Mouse (Mus musculus): ENCODE measurements at regions not wholly inside any gene's neighbourhood (a gene's known extent, or its start where the extent isn't known, plus 50 kb on each side); places are given as distances from the start of the nearest gene placed in this dataset.
"Not testable (repeated sequence)": the region's sequence is repeated elsewhere in the genome, so short reads cannot be mapped to it uniquely, and the experiment has no call there.

DNA sequence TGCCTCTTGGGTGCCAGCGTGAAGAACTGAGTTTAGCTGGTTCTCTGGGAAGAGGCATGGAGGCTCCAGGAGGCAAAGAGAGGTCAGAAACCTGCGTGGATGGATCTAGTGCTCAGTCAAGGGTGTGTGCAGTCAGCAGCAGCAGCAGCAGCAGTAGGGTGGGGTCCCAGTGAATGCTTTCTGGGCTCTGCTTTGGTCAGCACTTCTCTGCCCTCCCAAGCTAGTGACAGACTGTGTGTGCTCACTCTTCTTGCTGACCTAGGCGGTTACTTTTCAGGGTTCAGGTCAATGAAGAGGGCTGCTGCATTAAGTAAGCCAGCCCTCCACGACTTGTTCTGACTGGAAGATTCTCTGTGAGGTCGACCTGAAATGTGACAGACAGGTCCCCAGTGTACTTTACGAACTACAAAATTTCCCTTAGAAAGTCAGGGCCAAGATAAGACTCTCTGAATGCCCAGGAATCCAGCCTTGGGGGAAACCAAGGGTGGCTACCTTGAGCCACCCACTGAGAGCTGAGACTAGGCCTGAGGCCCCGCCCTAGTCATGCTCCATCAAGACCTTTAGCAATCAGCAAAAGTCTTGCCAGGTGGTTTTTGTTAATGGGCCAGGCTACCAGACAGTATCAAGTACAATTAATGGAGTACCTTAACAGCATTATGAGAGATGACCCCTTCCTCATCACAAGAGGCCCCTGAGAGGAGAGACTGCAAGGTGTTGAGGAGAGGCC, 114.9 kb upstream of the Lemd2 start:
- no peak for DNase-seq (ENCODE audit: low spot score)

DNA sequence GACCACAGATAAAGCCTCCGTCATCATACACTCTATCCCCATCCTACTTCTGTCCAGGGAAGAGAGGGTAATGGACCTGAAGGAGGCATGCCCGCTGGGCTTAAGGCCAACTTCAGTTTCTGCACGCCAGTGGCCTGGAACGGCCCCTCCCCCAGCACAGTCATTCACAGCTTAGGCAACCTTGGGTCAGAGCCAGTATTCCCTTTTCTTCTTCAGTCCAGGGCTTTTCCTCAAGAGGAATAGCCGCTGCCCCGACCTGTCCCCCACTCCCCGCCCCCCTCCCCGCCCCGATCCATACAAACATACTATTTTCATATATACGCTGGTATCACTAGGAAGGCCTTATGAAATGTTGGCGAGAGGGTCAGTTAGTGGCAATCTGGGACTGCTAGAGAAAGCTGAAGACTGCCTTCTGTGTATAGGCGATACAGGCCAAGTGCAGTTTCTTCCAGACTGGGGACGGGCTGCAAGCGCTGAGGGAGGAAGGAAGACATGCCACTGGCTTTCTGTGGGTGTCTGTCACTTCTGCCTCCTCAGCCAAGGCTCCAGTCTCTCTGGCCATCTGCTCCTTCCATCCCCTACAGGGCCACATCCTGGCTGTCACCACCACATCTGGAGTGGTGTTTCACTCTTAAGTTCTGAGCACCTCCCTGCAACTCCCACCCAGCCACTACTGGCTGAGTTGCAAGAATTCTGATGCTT, 113.5 kb upstream of the Lemd2 start:
- peak; percentile 67 for DNase-seq (ENCODE audit: low spot score)

- no peak for DNase-seq (ENCODE audit: low spot score)
These were observed 112.7 kb upstream of the Lemd2 start for GRCm38 (mm10) chr17:27316711-27317575.

GRCm38 (mm10) chr17:27315947-27316628, 111.8 kb upstream of the Lemd2 start:
- no peak for DNase-seq (ENCODE audit: low spot score)

DNA sequence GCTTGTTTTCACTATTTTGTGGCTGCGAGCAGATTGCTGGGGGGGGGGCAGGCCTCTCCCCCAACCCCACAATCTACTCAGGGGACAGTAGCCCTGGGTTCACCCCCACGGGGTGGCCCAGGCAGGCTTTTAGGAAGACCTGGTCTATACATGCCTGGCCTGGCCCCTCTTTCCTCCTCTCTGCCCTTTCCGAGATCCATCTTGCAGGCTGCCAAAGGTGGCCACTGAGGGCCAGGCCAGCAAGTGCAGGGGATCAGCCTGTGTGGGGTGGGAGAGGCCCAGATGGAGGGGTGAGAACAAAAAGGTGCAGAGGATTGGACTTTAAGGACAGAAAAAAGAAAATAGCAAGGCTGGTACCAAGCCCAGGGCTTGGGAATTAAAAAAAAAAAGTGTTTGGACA, 111.2 kb upstream of the Lemd2 start:
- no peak for DNase-seq (ENCODE audit: low spot score)

DNA sequence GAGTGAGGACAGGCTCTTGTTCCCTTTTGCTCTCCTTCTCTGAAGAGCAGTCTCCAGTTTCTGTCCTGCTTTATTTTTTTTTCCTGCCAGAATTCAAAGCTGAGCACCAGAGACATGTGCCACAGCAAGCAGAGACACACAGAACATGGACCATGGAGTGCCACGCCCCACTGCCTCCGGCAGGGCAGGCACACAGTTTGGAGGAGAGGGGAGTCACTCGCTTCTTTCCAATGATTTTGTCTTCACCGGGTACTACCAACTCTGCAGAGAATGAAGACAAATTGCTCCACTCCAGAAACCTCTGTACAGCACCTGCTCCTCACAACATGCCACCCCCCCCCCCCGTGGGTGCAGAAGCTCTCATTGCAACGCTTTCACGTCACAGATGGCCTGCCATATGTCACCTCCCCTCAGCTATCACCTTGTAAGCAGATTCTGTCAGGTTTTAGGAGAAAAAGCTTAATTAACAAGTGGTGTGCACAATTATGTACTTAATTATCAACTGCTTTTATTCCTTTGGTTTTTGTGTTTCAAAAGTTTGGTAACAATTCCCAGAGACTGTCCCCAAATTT, 110.6 kb upstream of the Lemd2 start:
- no peak for DNase-seq (ENCODE audit: low spot score)

DNA sequence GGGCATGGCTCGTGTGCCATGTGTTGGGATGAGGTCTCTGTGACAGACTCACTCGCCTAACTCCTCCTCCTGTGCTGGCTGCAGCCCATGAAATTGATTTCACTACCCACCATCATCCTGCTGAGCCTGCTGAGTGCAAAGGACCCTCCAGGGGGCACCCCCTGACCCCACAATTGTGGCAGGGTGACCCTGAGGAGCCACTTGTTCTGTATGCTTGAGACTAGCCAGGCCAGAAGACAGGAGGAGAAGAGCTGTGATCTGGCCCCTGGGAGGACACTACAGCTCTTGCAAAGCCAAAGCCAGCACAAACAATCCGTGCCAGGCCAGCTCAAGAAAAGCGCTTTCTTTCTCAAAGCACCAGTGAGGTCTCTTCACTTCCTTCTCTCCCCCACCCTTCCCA, 104.7 kb upstream of the Lemd2 start:
- DNase-seq (ENCODE audit: low spot score), result no peak

DNA sequence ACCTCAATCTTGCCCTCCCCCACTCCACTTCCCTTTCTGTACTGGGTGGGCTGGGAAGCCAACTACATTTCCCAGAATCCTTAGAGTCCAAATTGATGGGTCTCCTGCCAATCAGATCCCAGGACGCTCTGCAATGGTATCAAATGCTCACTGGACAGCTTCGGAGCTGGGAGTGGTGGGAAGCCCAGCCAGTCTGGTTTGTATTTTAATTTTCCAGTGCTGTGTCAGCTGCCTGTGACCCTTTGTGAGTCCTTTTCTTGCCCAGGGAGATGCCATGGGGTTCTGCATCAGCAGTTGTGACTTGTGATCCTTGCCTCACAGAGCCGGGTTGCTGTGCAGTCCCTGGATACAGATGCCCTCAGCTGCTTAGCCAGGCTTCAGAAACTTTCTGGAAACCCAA, 100.6 kb upstream of the Lemd2 start:
- no peak for DNase-seq (ENCODE audit: low spot score)

- DNase-seq (ENCODE audit: low spot score), result no peak
These were observed 99.6 kb upstream of the Lemd2 start for GRCm38 (mm10) chr17:27303633-27304479.

- no peak for DNase-seq (ENCODE audit: low spot score)
These were observed 98.8 kb upstream of the Lemd2 start for GRCm38 (mm10) chr17:27303061-27303460.

DNA sequence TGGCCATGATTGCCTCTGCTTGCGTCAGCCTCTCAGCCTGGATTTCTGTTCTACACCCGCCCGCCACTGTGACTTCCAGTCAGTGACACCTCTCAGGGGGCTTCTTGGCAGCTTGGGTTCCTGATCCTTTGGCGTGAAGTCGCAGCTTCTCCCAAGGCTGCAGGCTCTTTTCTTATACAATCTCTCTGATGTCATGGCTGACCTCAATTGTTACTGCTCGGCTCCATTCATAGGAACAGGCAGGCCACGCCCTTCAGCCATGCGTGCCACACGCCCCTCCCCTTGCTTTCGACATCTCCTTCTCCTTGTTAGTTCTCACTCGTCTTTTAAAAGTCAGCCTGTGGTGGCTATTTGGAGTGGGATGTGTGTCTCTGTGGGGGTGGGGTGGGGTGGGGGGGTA, 97.1 kb upstream of the Lemd2 start:
- no peak for DNase-seq (ENCODE audit: low spot score)

- DNase-seq (ENCODE audit: low spot score), result no peak
These were observed 95.0 kb upstream of the Lemd2 start for GRCm38 (mm10) chr17:27299297-27299696.

GRCm38 (mm10) chr17:27298351-27298750, 94.1 kb upstream of the Lemd2 start:
- no peak for DNase-seq (ENCODE audit: low spot score)

DNA sequence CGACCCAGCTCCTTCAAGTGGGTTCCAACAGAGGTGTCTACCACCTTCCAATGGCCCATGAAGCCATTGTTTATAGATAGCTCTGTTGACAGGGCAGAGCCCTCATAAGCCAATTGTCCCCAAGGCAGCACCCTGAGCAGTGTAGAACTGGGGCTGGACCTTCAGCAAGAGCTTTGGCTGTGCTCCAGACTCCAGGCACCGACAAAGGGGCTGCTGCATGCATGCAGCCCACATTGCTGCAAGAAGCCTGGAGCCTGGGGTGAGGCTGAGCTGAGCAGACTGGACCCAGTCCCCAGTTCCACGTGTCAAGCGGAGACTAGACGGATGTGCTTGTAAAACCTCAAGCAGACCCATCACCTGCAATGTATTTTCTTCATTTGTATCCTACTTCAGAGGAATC, 91.9 kb upstream of the Lemd2 start:
- DNase-seq (ENCODE audit: low spot score), result no peak

DNA sequence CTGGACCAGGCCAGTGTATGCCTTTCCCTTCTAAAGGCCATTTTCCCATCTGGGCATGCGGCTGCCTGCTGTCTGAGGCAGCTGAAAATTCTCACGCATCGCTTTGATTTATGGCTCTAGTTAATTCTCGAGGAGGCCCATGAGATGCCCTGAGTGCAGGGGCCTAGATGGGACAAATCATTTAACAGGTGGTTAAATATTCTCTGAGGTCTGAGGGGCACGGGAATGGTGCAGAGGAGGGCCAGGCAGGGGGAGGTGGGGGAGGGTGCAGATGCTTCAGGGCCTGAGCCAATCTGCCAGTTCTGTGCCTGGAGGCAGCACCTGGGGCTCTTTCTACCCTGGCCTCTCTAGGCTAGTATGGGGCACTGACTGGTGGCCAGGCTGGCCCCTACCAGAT, 89.9 kb upstream of the Lemd2 start:
- no peak for DNase-seq (ENCODE audit: low spot score)

DNA sequence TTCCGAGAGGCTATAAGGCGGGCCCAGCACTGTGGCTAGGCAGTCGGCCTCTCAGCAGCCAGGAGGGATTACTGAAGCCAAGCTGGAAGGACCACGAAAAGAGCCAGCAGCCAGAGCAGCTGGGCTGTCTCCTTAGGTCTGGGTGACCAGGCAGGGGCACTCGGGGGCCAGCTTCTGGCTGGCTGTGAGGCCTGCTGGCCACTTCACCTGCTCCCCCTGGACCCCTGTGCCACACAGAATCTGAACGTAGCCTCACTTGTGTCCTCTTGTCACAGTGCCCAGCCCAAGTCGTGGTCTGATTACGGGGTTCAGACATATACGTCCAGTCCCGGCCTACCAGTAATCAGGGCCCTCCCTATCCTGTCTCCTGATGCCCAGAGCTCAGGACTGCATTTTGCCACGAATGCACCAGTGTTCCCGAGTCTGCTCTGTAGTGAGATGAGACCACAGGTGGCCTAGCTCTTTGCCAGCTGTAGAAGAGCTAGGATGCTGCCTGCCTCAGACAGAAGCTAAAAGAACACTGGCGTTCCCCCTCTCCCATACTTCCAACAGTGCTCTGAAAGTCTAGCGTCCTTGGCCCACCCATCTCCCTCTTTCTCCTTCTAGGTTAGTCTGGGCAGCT, 89.4 kb upstream of the Lemd2 start:
- no peak for DNase-seq (ENCODE audit: low spot score)

DNA sequence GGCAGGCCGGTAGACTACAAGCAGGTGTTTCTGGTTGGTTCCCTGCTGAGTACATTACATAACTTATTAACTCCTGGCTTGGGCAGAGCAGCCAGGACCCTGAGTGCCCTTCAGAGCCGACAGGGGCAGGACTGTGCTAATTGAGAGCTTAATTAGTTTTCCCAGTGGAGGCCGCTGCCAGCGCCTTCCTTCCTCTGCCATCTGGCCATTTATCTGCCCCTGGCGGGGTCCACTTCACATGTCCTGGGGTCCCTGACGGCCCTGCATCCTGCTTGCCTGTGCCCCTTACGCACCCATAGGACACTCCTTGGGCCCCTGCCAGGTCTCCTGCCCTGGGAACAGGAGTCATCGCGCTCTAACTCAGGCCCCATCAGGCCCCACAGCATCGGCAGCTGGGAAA, 87.4 kb upstream of the Lemd2 start:
- DNase-seq (ENCODE audit: low spot score), result no peak

- no peak for DNase-seq (ENCODE audit: low spot score)
These were observed 86.9 kb upstream of the Lemd2 start for GRCm38 (mm10) chr17:27291176-27291575.

DNA sequence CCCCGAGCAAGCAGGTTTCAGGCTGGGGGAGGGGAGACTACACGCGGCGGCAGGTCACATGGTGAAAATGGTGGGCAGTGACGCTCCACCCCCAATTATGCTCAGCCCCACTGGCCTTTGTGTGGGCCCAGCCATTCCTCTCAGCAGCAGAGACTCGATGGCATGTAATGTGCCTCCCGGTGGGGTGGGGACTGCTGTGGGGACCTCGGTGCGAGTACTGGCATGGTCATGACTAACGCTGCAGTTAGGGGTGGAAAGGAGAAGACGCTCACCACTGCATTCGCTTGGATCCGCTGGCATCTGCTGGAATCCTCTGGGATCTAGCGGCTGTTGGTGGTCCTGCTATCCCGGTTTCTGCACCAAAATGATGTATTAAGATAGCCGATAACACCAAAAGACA, 86.0 kb upstream of the Lemd2 start:
- DNase-seq (ENCODE audit: low spot score), result no peak

GRCm38 (mm10) chr17:27289804-27290203, 85.5 kb upstream of the Lemd2 start:
- not testable (repeated sequence) for DNase-seq (ENCODE audit: low spot score)

DNA sequence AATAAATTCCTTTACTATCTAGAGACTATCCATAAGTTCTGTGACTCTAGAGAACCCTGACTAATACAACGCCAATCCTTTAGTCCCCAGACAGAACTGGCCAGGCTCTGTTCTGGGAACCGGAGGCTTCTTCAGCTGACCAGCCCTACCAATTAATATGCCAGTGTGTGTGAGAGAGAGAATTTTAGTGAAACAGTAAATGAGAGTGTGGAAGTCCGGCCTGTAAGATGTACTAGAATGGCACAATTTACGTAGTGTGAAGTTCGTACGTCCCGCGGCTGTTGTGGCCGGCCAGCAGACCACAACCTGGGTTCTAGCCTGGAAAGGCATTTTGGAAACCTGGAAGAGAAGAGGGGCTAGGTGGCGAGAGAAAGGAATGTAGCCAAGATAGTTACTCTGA, 83.7 kb upstream of the Lemd2 start:
- DNase-seq (ENCODE audit: low spot score), result not testable (repeated sequence)

Data from testis, postnatal 14 days (tissue).